Mouse (Mus musculus) forebrain, embryonic 12.5 days (tissue): ENCODE measurements around the gene Fxyd6. TPM values are rescaled to one million over a fixed set of nuclear protein-coding genes. Genes with fewer than 3 reads are reported as not detected.
A peak's percentile ranks its signal among the peaks of the same experiment; 100 is the strongest.

ENCODE experiments used
- ATAC-seq: fragments of 200-750 bp; cut with Nextera tagmentation; 2 replicates; pipeline ENCODE4 v1.8.0; 2017; ENCODE audit warnings: moderate TSS enrichment; ENCODE audit not compliant: low FRiP score
- H3K27ac ChIP-seq: fragments of 300-500 bp; sonication (generic); 2 replicates; pipeline ENCODE4 v1.5.1; 2016; ENCODE audit warnings: mild to moderate bottlenecking
- H3K27me3 ChIP-seq: fragments of 300-500 bp; sonication (generic); 2 replicates; pipeline ENCODE4 v1.6.1; 2016; ENCODE audit warnings: mild to moderate bottlenecking
- H3K36me3 ChIP-seq: fragments of 300-500 bp; sonication (generic); replicated peaks from 2 replicates; pipeline ENCODE4 v1.6.1; 2016; ENCODE audit warnings: mild to moderate bottlenecking
- H3K4me1 ChIP-seq: fragments of 300-500 bp; sonication (generic); 2 replicates; pipeline ENCODE4 v1.6.1; 2016
- H3K4me2 ChIP-seq: fragments of 300-500 bp; sonication (generic); 2 replicates; pipeline ENCODE4 v1.6.1; 2016; ENCODE audit warnings: mild to moderate bottlenecking, moderate library complexity
- H3K4me3 ChIP-seq: fragments of 300-500 bp; sonication (generic); replicated peaks from 2 replicates; pipeline ENCODE4 v1.5.1; 2016; ENCODE audit warnings: mild to moderate bottlenecking
- H3K9ac ChIP-seq: fragments of 300-500 bp; sonication (generic); 2 replicates; pipeline ENCODE4 v1.6.1; 2016; ENCODE audit warnings: mild to moderate bottlenecking
- H3K9me3 ChIP-seq: fragments of 300-500 bp; sonication (generic); 2 replicates; pipeline ENCODE4 v1.6.1; 2016
- WGBS: fragments of 180-500 bp; shearing (Covaris S2); methylation state at CpG from one replicate; pipeline ENCODE4 v1.1.7; 2016; 5-methylcytosine and 5-hydroxymethylcytosine counted together
- polyA plus RNA-seq: library from polyadenylated mRNA; unstranded; fragments of >200 nt; fragmentation: Nextera tagmentation; extraction: Ambion mirVana; gene quantifications from 2 replicates; pipeline ENCODE4 v1.2.1, GENCODE M21; 2016

The Fxyd6 gene
- polyA plus RNA-seq, 1 experiment from 2014 or later: 206 TPM

DNA sequence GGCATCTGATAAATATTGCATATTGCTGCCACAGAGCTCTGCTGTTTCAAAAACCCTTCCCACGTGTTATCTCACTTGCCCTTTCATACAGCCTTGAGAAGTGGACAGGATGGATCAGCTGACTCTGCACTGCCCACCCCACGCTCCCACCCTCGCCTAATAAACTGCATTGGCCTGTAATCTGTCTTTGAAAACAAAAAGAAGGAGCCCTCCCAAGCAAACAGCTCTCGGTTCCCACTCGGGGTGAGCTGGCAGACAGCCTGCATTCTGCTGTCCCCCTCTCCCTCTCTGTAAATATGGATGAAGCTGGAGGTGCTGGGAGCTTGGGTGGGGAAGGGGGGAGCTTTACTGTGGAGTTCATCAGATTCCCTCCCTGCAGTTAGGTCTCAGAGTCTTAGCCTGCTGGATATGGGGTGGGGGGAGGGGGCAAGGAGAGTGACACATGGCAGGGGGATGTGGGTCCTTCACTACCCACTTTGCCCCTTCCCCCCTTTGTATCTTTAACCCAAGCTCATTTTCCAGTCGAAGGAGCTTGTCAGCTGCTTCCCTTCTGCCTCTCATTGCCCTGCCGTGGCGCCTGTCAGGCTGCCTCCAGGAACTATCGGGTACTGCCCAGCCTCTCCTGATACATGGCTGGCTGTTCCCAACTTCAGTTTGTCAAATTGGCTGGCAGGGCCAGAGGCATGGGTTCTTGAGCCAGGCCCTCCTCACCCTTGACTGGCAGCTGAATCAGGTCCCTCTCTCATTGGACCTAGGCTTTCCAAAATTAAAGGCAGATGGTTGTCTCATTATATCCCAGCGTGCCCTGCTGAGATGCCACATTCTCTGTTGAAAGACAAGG is 10.6 kb downstream of the Fxyd6 start:
- Histone ChIP-seq H3K4me3 (no peak overlapping the region), H3K4me1 (peaks cover 22% of the 10 kb centered on the region), H3K27me3 (no peaks in the 10 kb centered on the region), H3K36me3 (peaks cover 22% of the 10 kb centered on the region), H3K9ac (no peak overlapping the region), H3K27ac (peak overlapping the region; percentile 68), H3K9me3 (no peaks in the 10 kb centered on the region), H3K4me2 (no peak overlapping the region)
- ATAC-seq: peak; percentile 57
- 50% methylated on average over 10 of the region's 10 CpGs for WGBS

DNA sequence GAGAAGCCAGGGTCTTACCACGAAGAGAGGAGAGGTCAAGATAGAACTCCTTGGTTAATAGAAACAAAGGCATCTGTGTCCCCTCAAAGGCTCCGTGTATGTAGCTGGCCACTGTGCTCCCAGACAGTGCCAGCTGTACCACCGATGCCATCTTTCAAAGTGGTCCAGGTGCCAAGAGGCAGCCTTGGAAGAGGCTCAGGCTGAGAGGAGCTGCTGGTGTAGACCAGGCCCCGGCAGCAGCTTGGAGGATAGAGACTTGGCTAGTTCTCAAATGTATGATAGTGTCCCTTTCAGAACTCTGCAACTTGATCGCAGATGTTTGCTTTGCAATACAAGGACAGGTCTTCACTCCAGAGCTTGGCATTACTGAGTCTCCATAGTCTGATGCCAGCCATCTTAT is 12.4 kb downstream of the Fxyd6 start:
- WGBS: 79% methylated on average over 5 of the region's 5 CpGs
- Histone ChIP-seq H3K9me3 (no peaks in the 10 kb centered on the region), H3K4me3 (no peak overlapping the region), H3K4me1 (peaks cover 19% of the 10 kb centered on the region), H3K27me3 (no peaks in the 10 kb centered on the region), H3K9ac (no peak overlapping the region), H3K4me2 (no peak overlapping the region), H3K27ac (no peak overlapping the region), H3K36me3 (0 out of 2 replicates have a peak, but pooled peaks cover 11% of the 10 kb centered on the region)
- no peak for ATAC-seq

DNA sequence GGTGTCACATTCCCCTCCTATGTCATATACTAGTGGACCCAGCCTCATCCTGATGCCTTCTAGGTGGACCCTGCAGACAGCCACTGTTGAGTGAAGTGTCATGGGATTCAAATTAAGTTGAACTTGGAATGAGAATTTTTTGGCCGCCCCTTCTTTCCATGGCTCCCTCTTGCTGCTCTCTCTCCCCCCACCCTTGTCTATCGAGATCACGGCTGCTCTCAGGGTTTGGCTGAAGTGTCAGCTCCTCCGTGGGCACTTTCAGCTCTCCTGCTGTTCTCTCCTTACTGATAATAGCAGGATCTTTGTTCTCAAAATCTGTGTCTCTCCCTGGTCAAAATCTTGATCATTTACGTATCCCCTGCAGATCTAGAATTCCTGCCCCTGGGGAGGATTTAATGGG is 12.8 kb downstream of the Fxyd6 start:
- 0 out of 2 replicates have a peak, but pooled peaks cover 7% of the 10 kb centered on the region for H3K36me3 ChIP-seq
- no peak for ATAC-seq
- H3K9me3 ChIP-seq: no peaks in the 10 kb centered on the region
- WGBS: 72% methylated on average over 5 of the region's 5 CpGs
- H3K4me3 ChIP-seq: no peak overlapping the region
- no peak overlapping the region for H3K9ac ChIP-seq
- no peaks in the 10 kb centered on the region for H3K27me3 ChIP-seq
- H3K4me2 ChIP-seq: no peak overlapping the region
- H3K4me1 ChIP-seq: peaks cover 19% of the 10 kb centered on the region
- no peak overlapping the region for H3K27ac ChIP-seq

DNA sequence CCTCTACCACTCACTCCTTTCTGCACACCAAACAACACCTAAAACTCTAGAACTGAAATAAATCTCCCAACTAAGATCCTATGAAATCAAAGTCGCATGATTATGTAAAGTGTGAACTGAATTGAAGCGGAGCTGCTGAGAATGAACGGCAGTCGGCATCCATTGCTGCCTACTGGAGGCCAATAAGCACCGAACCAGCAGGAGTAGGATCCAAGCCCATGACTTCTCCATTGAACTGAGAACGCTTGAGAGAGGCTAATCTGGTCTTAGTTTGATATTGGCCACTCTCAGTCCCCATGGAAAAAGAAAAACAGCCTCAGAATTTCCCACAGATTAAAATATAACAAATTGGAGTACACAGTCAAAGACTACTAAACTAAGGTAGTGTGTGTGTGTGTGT is 13.9 kb downstream of the Fxyd6 start:
- H3K9me3 ChIP-seq: no peaks in the 10 kb centered on the region
- H3K4me2 ChIP-seq: no peak overlapping the region
- no peaks in the 10 kb centered on the region for H3K27me3 ChIP-seq
- peaks cover 19% of the 10 kb centered on the region for H3K4me1 ChIP-seq
- H3K9ac ChIP-seq: no peak overlapping the region
- no peak overlapping the region for H3K27ac ChIP-seq
- 92% methylated on average over 6 of the region's 6 CpGs for WGBS
- no peak overlapping the region for H3K4me3 ChIP-seq
- H3K36me3 ChIP-seq: 0 out of 2 replicates have a peak, but pooled peaks cover 6% of the 10 kb centered on the region
- no peak for ATAC-seq

DNA sequence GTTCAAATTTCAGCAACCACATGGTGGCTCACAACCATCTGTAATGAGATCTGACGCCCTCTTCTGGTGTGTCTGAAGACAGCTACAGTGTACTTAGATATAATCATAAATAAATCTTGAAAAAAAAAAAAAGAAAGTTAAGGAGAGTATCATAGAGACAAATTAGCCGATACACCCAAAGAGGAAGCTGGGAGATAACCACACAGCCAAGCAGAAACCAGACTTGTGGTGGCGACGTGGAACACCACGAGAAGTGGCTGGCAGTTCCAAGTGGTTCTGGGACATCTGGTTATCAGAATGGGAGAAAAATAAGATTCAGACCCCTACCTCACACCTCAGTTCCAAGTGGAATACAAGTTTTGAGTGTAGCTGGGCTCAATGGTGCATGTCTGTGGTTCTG is 16.7 kb downstream of the Fxyd6 start:
- 89% methylated on average over 5 of the region's 5 CpGs for WGBS
- H3K4me1 ChIP-seq: no peaks in the 10 kb centered on the region
- peaks cover 11% of the 10 kb centered on the region for H3K36me3 ChIP-seq
- no peak overlapping the region for H3K27ac ChIP-seq
- ATAC-seq: no peak
- no peaks in the 10 kb centered on the region for H3K27me3 ChIP-seq
- H3K4me3 ChIP-seq: no peak overlapping the region
- H3K9ac ChIP-seq: no peak overlapping the region
- no peaks in the 10 kb centered on the region for H3K9me3 ChIP-seq
- no peak overlapping the region for H3K4me2 ChIP-seq

DNA sequence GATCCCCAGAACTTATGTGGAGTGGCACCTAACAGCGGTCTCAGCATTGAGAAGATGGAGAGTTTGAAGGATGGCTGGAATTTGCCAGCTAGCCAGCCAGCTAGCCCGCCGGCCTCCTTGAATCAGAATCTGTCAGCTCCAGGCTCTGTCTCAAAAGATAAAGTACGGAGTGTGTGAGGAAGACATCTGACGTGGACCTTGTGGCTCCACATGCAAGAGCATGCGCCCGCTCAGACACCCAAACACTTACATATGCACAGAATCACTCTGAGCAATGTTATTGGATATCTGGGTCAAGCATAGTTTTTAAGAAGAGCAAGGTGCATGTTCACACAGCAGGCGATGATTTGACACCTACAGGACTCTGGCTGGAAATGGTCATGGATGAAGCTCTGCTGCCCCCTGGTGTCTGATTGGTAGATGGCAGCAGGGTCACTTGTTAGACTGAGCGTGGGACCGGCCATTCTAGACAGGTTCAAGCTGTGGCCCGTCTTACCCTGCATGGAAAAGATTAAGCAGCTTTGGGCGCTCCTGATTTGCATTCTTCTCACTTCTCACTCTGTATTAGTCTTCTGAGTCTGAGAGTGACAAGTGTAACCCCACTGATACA is 18.5 kb downstream of the Fxyd6 start:
- no peak overlapping the region for H3K9ac ChIP-seq
- H3K4me2 ChIP-seq: no peak overlapping the region
- ATAC-seq: peak; percentile 61
- H3K27ac ChIP-seq: no peak overlapping the region
- WGBS: 46% methylated on average over 12 of the region's 12 CpGs
- no peak overlapping the region for H3K4me3 ChIP-seq
- H3K9me3 ChIP-seq: no peaks in the 10 kb centered on the region
- peaks cover 29% of the 10 kb centered on the region for H3K36me3 ChIP-seq
- H3K4me1 ChIP-seq: no peaks in the 10 kb centered on the region
- no peaks in the 10 kb centered on the region for H3K27me3 ChIP-seq

DNA sequence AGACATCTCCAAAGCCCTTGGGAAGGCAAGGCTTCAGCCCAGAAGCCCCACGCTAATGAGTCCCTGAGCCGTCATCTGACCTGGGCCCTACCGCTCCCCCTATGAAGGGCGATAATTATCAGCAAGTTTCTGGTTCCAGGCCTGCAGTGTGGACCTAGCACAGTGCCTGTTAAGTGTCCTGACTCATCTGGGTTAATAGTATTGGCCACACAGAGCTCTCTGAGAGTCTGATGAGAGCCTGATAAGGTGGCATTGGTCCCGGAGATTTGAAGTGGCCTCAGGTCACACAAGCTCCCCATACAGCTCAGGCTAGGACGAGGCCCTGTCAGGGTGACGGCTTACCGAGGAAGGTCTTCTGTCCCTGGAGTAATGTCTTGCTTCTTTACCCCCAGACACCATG is 19.6 kb downstream of the Fxyd6 start:
- H3K36me3 ChIP-seq: peaks cover 34% of the 10 kb centered on the region
- H3K9ac ChIP-seq: no peak overlapping the region
- no peak overlapping the region for H3K27ac ChIP-seq
- WGBS: 90% methylated on average over 8 of the region's 8 CpGs
- H3K4me2 ChIP-seq: no peak overlapping the region
- no peaks in the 10 kb centered on the region for H3K4me1 ChIP-seq
- H3K9me3 ChIP-seq: no peaks in the 10 kb centered on the region
- no peak for ATAC-seq
- no peak overlapping the region for H3K4me3 ChIP-seq
- no peaks in the 10 kb centered on the region for H3K27me3 ChIP-seq

DNA sequence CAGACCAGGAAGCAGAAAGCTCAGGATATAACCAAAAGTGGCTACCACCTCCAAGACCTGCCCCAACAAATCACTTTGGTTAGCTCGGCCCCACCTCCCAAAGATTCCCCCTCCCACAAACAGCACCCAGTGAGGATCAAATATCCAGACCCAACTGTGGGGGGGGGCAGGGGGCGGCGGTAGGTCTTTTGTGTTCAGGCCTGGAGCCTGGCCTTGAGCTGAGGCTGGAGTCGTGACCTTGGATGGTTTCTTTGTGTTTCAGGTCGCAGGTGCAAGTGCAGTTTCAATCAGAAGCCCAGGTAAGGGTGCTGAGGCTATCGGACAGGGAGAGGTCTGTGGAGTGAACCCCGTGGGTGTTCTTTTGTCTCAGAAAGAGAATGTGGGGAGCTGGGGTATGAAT is 21.3 kb downstream of the Fxyd6 start:
- no peak overlapping the region for H3K4me3 ChIP-seq
- no peak for ATAC-seq
- WGBS: 79% methylated on average over 7 of the region's 7 CpGs
- H3K4me2 ChIP-seq: no peak overlapping the region
- H3K27ac ChIP-seq: no peak overlapping the region
- H3K4me1 ChIP-seq: no peaks in the 10 kb centered on the region
- H3K27me3 ChIP-seq: no peaks in the 10 kb centered on the region
- peaks cover 47% of the 10 kb centered on the region for H3K36me3 ChIP-seq
- H3K9ac ChIP-seq: no peak overlapping the region
- H3K9me3 ChIP-seq: no peaks in the 10 kb centered on the region

DNA sequence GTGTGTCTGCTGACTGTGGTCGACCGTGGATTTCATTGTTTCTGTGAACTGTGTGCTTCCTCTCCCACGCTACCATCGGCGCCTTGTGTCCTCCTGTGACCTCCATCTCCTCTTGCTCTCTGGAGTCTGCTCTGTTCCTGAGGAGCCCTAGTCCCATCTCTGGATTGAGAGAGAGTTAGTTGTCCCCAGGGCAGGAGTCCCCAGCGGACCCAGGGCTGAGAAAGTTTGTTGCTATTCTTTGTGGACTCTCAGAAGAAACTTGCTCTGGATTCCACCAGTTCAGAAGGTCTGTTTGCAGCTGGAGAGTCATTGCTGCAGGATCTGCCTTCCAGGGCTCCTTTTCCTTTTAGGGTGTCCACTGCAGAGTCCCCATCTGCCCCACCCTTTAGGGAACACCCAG is 25.2 kb downstream of the Fxyd6 start:
- Histone ChIP-seq H3K4me3 (no peak overlapping the region), H3K9me3 (no peaks in the 10 kb centered on the region), H3K27me3 (no peaks in the 10 kb centered on the region), H3K4me2 (no peak overlapping the region), H3K9ac (no peak overlapping the region), H3K27ac (no peak overlapping the region), H3K36me3 (peaks cover 47% of the 10 kb centered on the region), H3K4me1 (no peaks in the 10 kb centered on the region)
- no peak for ATAC-seq
- WGBS: 91% methylated on average over 6 of the region's 6 CpGs

DNA sequence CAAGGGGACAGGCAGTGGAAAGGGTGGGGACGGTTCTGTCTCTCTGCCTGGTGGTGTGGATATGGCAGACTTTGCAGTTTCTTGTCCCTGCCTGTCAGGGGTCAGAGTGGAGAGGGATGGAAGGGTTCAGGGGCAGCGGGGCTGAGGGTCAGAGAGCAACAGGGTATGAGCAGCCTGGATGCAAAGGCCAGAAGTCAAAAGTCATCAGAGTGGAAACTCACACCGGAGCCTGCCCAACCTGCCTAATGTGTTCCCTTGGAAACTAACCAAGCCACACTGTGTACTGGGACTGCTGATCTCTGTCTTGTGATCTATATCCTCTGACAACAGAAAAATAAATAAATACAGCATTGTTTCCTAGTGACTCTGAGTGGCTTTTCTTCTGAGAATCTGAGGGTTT is 25.8 kb downstream of the Fxyd6 start:
- Histone ChIP-seq H3K27me3 (no peaks in the 10 kb centered on the region), H3K4me2 (no peak overlapping the region), H3K27ac (no peak overlapping the region), H3K36me3 (peaks cover 42% of the 10 kb centered on the region), H3K9me3 (no peaks in the 10 kb centered on the region), H3K4me3 (no peak overlapping the region), H3K9ac (no peak overlapping the region), H3K4me1 (no peaks in the 10 kb centered on the region)
- WGBS: 80% methylated on average over 3 of the region's 3 CpGs
- ATAC-seq: no peak

DNA sequence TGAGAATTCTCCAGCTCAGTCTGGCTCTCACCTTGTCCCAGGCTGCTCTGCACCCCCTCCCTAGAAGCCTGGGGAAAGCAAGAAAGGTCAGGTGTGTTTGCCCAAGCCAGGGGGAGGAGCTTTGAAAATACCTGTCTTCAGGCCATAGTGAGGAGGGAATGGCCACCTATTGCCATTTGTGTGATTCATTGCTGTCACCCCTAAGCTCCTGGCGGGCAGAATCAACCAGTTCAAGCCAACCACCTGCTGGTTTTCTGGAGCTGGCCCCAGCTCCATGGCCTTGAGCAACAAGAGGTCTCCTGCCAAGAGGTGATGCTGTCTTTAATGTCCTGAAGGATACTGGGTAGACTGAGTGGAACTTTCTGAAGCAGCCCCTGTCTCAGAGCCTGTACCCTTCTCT is 28.4 kb downstream of the Fxyd6 start:
- 59% methylated on average over 1 of the region's 1 CpGs for WGBS
- Histone ChIP-seq H3K9me3 (no peaks in the 10 kb centered on the region), H3K36me3 (peaks cover 25% of the 10 kb centered on the region), H3K9ac (no peak overlapping the region), H3K27ac (no peak overlapping the region), H3K4me2 (no peak overlapping the region), H3K4me1 (no peaks in the 10 kb centered on the region), H3K27me3 (no peaks in the 10 kb centered on the region; the same call in 1 of the 2 replicates), H3K4me3 (no peak overlapping the region)
- no peak for ATAC-seq

DNA sequence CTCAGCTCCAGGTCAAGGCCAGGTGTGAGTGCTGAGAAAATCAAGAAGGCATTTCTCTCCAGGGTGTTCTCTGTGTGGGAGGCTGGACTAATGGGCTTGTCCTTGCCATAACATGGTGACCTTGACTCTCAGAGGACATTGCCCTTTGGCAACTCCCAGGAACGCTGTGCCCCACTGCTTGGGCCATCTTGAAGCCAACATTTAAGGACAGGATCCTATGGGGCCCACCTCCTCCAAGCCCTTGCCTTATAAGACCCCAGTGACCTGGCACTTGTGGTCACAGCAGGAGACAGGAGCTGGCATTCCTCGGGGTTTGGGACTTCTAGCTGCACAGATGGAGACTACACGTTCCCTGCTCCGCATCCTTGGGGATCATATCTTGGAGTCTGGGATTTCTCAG is 29.4 kb downstream of the Fxyd6 start, which contains the start of gene Fxyd2:
Fxyd2 (plus strand) TSS at position 236 of the 400 bp plus-strand sequence.
- Histone ChIP-seq H3K36me3 (peaks cover 14% of the 10 kb centered on the region), H3K4me3 (no peak within 1 kb of the TSS), H3K27ac (no peak within 1 kb of the TSS), H3K9me3 (no peaks in the 10 kb centered on the region), H3K27me3 (peaks cover 5% of the 10 kb centered on the region), H3K9ac (no peak within 1 kb of the TSS), H3K4me2 (no peak within 1 kb of the TSS), H3K4me1 (no peaks in the 10 kb centered on the region)
- 73% methylated on average over 4 of the region's 4 CpGs for WGBS
- no peak for ATAC-seq

DNA sequence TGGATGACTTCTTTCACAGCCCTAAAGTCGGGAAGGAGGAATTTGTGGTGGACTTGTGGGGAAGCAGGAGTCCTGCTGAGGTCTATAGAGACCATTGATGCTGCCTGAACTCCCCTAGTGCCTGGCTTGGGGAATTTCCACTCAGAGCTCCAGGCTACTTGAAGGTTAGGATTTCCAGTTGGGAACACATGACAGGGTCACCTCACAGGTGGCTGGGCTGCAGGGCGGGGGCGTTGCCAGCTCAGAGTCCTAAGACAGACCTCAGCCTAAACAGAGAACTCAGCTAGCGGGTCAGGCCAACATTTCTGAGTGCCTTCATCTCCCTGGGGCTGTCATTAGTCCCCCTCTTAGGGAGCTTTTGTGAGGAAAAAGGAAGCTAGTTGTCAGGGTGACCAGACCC is 31.9 kb downstream of the Fxyd6 start:
- Histone ChIP-seq H3K4me2 (no peak overlapping the region), H3K9me3 (no peaks in the 10 kb centered on the region), H3K9ac (no peak overlapping the region), H3K27ac (no peak overlapping the region), H3K4me3 (no peak overlapping the region), H3K4me1 (no peaks in the 10 kb centered on the region), H3K27me3 (peaks cover 5% of the 10 kb centered on the region), H3K36me3 (no peaks in the 10 kb centered on the region)
- no peak for ATAC-seq
- WGBS: 61% methylated on average over 4 of the region's 4 CpGs
